Mouse (Mus musculus) mesoderm, embryonic 11.5 days (tissue): ENCODE results near the gene Ube2v1.

Experiments used
- DNase-seq: peaks from one replicate; pipeline ENCODE4 v3.0.0-alpha.2; 2012; ENCODE audit warnings: low read depth, low spot score

Ube2v1 gene

GRCm38 (mm10) chr2:167563703-167564102 lies 68.2 kb downstream of the Ube2v1 start:
- DNase-seq: peak; percentile 76

GRCm38 (mm10) chr2:167563035-167563434 lies 68.9 kb downstream of the Ube2v1 start:
- DNase-seq: no peak

- DNase-seq: no peak
Observed at GRCm38 (mm10) chr2:167562101-167562500, 69.8 kb downstream of the Ube2v1 start.

DNA sequence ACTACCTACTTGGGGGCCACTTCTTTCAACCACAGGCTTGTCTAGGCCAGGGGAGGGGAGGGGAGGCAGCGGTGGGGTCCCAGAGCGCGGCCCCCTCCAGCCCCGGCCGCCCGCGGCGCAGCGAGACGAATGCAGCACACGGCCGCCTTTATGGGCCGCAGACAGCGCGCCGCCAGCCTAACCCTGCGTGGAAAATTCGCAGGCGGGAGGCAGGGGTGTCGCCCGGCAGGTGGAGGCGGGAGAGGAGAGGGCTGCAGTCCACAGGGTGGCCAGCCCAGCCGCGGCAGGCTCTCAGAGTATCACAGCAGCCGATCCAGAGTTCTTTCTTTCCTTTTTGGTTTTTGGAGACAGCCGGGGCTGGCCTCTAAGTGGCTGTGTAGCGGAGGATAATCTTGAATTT lies 72.5 kb downstream of the Ube2v1 start:
- DNase-seq: no peak
